Mouse (Mus musculus) heart, embryonic 16.5 days (tissue): ENCODE data around the gene Gprc6a. TPM values are rescaled to one million over a fixed set of nuclear protein-coding genes. Genes with fewer than 3 reads are reported as not detected.

Source experiments
- ATAC-seq: fragments of 200-750 bp; cut with Nextera tagmentation; replicated peaks from 2 replicates; pipeline ENCODE4 v1.8.0; 2017; ENCODE audit warnings: moderate number of reproducible peaks; ENCODE audit not compliant: insufficient read depth, low FRiP score; ENCODE audit errors: extremely low read depth
- H3K27ac ChIP-seq: fragments of 300-500 bp; sonication (generic); 2 replicates; pipeline ENCODE4 v1.5.1; 2014; ENCODE audit warnings: mild to moderate bottlenecking, low read length, control low read depth, moderate library complexity
- H3K27me3 ChIP-seq: fragments of 300-500 bp; sonication (generic); 2 replicates; pipeline ENCODE4 v1.6.1; 2014; ENCODE audit warnings: low read length, mixed read lengths; ENCODE audit not compliant: control insufficient read depth, insufficient read depth
- H3K36me3 ChIP-seq: fragments of 300-500 bp; sonication (generic); 2 replicates; pipeline ENCODE4 v1.6.1; 2014; ENCODE audit not compliant: control insufficient read depth, insufficient read depth
- H3K4me1 ChIP-seq: fragments of 300-500 bp; sonication (generic); 2 replicates; pipeline ENCODE4 v1.6.1; 2014; ENCODE audit warnings: low read length, mixed read lengths; ENCODE audit not compliant: control insufficient read depth, insufficient read depth
- H3K4me2 ChIP-seq: fragments of 300-500 bp; sonication (generic); 2 replicates; pipeline ENCODE4 v1.6.1; 2014; ENCODE audit warnings: low read depth, mild to moderate bottlenecking, control low read depth, low read length
- H3K4me3 ChIP-seq: fragments of 300-500 bp; sonication (generic); 2 replicates; pipeline ENCODE4 v1.5.1; 2014; ENCODE audit warnings: mild to moderate bottlenecking, control low read depth, low read length
- H3K9ac ChIP-seq: fragments of 300-500 bp; sonication (generic); 2 replicates; pipeline ENCODE4 v1.6.1; 2014; ENCODE audit warnings: low read length, control low read depth
- H3K9me3 ChIP-seq: fragments of 300-500 bp; sonication (generic); replicated peaks from 2 replicates; pipeline ENCODE4 v1.6.1; 2016; ENCODE audit warnings: low read length; ENCODE audit not compliant: control insufficient read depth
- WGBS: fragments of 180-500 bp; shearing (Covaris S2); extraction: QIAGEN DNeasy Blood & Tissue Kit; methylation state at CpG from one replicate; pipeline ENCODE4 v1.1.7; 2014; 5-methylcytosine and 5-hydroxymethylcytosine counted together
- polyA plus RNA-seq: library from polyadenylated mRNA; unstranded; fragments of >200 nt; fragmentation: Nextera tagmentation; extraction: Ambion mirVana; gene quantifications from 2 replicates; pipeline ENCODE4 v1.2.1, GENCODE M21; 2015

Gprc6a gene
- polyA plus RNA-seq, 1 experiment from 2014 or later: 0.08 TPM

DNA sequence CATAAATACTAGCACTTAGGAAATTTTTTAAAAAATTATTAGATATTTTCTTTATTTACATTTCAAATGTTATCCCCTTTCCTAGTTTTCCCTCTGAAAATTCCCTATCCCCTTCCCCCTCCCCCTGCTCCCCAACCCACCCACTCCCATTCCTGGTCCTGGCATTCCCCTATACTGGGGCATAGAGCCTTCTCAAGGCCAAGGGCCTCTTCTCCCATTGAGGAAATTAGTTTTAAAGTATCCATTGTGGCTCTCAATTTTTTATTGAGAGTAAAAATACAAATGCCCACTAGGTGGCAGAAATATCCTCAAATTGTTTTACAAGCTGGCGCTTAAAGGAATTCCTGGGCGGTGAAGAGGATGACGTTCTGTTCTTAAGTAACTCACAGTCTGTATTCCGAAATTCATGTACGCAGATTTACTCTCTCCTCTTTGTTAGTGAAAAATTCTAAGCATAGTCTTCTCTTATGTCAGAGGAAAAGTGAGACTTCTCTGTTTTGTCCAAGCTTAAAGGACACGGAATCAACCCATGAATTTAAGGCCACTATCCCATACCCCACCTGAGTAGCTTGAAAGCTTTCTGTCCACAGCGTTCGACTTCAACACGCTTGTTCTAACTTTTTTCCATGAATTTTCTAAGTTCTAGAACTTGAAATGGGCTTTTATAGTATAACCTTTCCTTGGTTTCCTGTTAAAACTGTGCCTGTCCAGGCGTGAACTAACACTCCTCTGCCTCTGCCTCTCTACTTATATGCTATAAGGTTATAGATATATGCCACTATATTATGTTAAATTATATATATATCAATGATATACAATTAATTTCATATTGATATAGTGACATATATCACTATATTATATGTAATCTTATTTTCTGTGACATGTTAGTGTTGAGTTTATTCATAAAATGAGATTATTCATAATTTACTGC, 36.0 kb downstream of the Gprc6a start:
- no peaks in the 10 kb centered on the region for H3K36me3 ChIP-seq
- H3K9me3 ChIP-seq: peaks cover 3% of the 10 kb centered on the region; the same call in 1 of the 2 replicates
- 37% methylated on average over 10 of the region's 10 CpGs for WGBS
- ATAC-seq: no peak
- no peak overlapping the region for H3K27ac ChIP-seq
- H3K9ac ChIP-seq: no peak overlapping the region
- peaks cover 2% of the 10 kb centered on the region; the same call in 1 of the 2 replicates for H3K27me3 ChIP-seq
- H3K4me3 ChIP-seq: no peak overlapping the region
- H3K4me2 ChIP-seq: peak overlapping the region; percentile 32; the same call in 1 of the 2 replicates
- no peaks in the 10 kb centered on the region for H3K4me1 ChIP-seq

DNA sequence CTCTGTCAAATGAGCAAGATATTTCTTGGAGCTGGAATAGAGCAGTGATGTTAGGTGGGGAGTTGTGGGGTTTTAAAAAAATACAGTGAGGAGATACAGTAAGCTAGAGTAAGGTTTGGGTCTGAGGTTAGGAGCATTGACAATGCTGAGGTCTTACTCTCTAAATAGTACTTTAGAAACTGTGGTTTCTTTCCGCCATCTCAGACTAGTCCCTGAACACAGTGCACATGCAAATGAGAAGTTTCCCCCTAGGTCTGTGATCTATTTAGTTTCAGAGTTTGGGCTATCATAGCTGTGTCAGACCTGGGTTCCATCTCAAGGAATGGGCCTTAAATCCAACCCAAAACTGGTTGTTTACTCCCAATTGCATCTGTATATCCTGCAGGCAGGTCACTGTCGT, 39.7 kb downstream of the Gprc6a start:
- no peak overlapping the region for H3K4me2 ChIP-seq
- H3K4me3 ChIP-seq: no peak overlapping the region
- peaks cover 7% of the 10 kb centered on the region for H3K27me3 ChIP-seq
- WGBS: 69% methylated on average over 2 of the region's 2 CpGs
- H3K27ac ChIP-seq: no peak overlapping the region
- no peak overlapping the region for H3K9ac ChIP-seq
- peaks cover 3% of the 10 kb centered on the region; the same call in 1 of the 2 replicates for H3K9me3 ChIP-seq
- ATAC-seq: no peak
- H3K36me3 ChIP-seq: no peaks in the 10 kb centered on the region
- H3K4me1 ChIP-seq: no peaks in the 10 kb centered on the region

DNA sequence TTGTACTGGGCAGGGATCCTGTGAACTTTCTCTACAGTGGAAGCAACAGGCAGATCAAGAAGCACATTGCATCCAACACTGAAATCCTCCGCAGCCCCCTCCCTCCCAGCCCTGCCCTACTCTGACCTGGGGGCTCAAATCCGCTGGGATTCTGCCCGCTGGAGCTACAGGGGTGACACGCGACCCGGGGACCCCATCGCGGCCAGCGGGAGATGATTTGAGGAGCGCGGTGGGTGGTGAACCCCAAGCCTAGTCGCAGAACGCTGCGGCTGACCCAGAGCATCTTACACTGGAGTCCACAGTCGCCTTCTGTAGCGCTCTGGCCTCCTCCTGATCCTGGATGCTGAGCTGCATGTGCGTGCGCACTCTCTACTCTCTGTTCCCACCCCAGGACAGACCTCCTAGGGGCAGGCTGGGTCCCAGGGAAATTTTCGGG, 41.1 kb downstream of the Gprc6a start, which contains the start of gene Fam162b:
Gene Fam162b, minus strand, starts transcription at position 379 of the 436 bp plus-strand sequence.
- no peak for ATAC-seq
- Histone ChIP-seq H3K4me3 (peak within 1 kb of the TSS; percentile 39), H3K4me2 (peak within 1 kb of the TSS; percentile 64), H3K9ac (no peak within 1 kb of the TSS; the same call in 1 of the 2 replicates), H3K27me3 (peaks cover 7% of the 10 kb centered on the region), H3K36me3 (no peaks in the 10 kb centered on the region), H3K4me1 (no peaks in the 10 kb centered on the region), H3K9me3 (peaks cover 3% of the 10 kb centered on the region; the same call in 1 of the 2 replicates), H3K27ac (no peak within 1 kb of the TSS)
- 3% methylated on average over 19 of the region's 19 CpGs for WGBS

DNA sequence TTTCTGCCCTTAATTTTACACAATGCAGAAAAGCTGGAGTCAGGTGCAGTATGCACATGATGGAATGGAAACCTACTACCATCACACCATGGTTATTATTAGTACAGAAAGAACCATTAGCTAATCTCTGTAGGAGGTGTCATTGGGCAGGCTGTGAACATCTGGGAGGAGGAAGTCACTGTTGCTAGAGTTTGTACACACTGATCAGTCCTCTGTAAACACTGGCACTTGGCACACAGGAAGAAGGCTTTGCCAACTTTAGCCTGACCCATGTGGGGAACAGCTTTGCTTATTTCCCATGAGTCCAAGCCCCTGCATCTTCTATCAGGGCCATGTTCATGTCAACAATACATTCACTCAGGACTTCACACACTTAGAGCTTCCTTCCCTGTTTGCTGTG, 46.3 kb downstream of the Gprc6a start:
- Histone ChIP-seq H3K4me2 (no peak overlapping the region), H3K27me3 (peaks cover 3% of the 10 kb centered on the region; the same call in 1 of the 2 replicates), H3K9ac (no peak overlapping the region), H3K27ac (no peak overlapping the region), H3K36me3 (no peaks in the 10 kb centered on the region), H3K9me3 (no peaks in the 10 kb centered on the region), H3K4me3 (no peak overlapping the region), H3K4me1 (no peaks in the 10 kb centered on the region)
- no peak for ATAC-seq

DNA sequence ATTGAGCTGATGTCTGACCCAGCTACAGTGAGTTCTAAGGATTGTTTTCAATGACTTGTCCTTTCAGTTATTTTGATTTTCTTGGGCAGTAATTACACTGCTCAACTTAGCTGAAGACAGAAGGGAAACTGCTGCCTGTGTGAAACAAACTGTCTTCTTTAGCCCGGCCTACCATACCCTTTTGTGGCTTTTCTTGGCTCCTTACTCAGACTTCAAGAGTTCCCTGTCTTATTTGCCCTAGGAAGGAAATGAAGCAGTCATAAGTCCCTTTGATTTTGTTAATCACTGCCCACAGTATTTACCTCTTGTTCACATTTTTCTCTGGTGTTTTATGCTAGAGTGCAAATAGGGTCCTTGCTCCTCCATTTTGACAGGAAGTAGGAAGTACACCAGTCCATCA, 46.9 kb downstream of the Gprc6a start:
- ATAC-seq: no peak
- Histone ChIP-seq H3K9me3 (no peaks in the 10 kb centered on the region), H3K27me3 (no peaks in the 10 kb centered on the region), H3K4me1 (no peaks in the 10 kb centered on the region), H3K36me3 (no peaks in the 10 kb centered on the region), H3K27ac (no peak overlapping the region), H3K4me3 (no peak overlapping the region), H3K4me2 (no peak overlapping the region), H3K9ac (no peak overlapping the region)
- 53% methylated on average over 1 of the region's 1 CpGs for WGBS

DNA sequence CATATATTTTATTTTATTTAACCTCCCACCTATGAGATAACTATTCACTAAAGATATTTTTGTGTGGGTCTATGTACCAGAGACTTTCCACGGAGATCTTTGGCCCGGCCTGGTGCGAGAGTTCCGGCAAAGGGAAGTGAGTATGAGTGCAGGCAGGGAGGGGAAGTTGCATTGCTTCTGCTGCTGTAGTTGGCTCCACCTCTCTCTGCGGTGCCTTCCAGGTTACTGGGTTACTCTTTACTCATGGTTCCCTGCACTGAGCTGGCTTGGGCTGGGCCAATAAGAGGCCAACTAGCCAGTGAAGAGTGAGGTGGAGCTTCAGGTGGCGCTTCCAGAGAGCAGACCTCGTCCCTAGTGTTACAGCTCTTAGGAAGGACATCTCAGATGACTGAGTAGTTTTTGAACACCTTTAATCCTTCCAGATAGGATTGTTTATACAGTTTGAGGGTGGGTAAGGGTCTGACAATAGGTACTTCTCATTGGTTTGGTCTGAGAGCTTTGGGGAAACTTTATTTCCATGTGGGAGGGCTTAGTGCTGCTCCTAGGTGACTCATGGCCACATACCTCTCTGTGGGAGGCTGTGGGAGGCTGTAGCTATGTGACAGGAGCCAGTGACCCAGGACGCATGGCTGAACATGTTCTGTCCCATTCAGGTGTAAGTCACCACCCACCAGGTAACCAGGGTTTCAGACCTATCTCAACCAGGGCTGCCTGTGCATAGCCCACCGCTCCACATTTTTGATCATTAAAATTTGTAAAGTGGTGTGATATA, 59.9 kb downstream of the Gprc6a start:
- Histone ChIP-seq H3K4me3 (no peak overlapping the region), H3K27me3 (no peaks in the 10 kb centered on the region), H3K36me3 (no peaks in the 10 kb centered on the region), H3K4me2 (no peak overlapping the region), H3K27ac (no peak overlapping the region), H3K9ac (no peak overlapping the region), H3K9me3 (no peaks in the 10 kb centered on the region), H3K4me1 (no peaks in the 10 kb centered on the region)
- no peak for ATAC-seq
- 64% methylated on average over 9 of the region's 9 CpGs for WGBS

Other genes starting within 250 kb of the Gprc6a start
- gene Gm49339, start 150.8 kb downstream of the Gprc6a start, polyA plus RNA-seq: 0.32 and 1.1 TPM in 2 replicates
- 0.87 and 1.1 TPM in 2 replicates for gene Lilr4b, start 150.8 kb downstream of the Gprc6a start, polyA plus RNA-seq
- gene Lilrb4a, start 140.5 kb downstream of the Gprc6a start, polyA plus RNA-seq: 3.3 and 3.8 TPM in 2 replicates
- gene Fam162b, start 40.9 kb downstream of the Gprc6a start, polyA plus RNA-seq: 0.24 and 4.3 TPM in 2 replicates
- gene Rfx6, start 46.3 kb upstream of the Gprc6a start, polyA plus RNA-seq: not detected in 2 replicates